Mouse (Mus musculus) left cerebral cortex, postnatal 10 days (tissue): Measurements from ENCODE around the gene Agtpbp1. TPM values are rescaled to one million over a fixed set of nuclear protein-coding genes. Genes with fewer than 3 reads are reported as not detected.
A peak's percentile ranks its signal among the peaks of the same experiment; 100 is the strongest.

Experiments
- DNase-seq, 2 experiments: peaks; one replicate each; pipeline ENCODE4 v3.0.0; 2021 to 2022; ENCODE audit warnings: low spot score in 2 of 2, mixed read lengths in 1 of 2; ENCODE audit errors: extremely low spot score in 1 of 2
- intact Hi-C: fragments of 180-260 bp; cut with DNase I; formaldehyde crosslinking; loops from one replicate; pipeline ENCODE4 v1.15.1; 2025
- total RNA-seq, 2 experiments: library from RNA; stranded (reverse); gene quantifications; 2 replicates each; pipeline ENCODE4 v1.2.3; 2021

The Agtpbp1 gene
- total RNA-seq, 2 experiments from 2014 or later = 390 to 408 TPM

GRCm38 (mm10) chr13:59587201-59587600, 2.2 kb upstream of the Agtpbp1 start:
- DNase-seq = no peak
- intact Hi-C loops = no loop called here

- intact Hi-C loops = loop anchor here (2.0 kb wide), 1 partner anchor 29 kb away; no protein-coding TSS in a partner anchor
- no peak for DNase-seq
These were observed 600 bp upstream of the Agtpbp1 start for GRCm38 (mm10) chr13:59585648-59586005.

- intact Hi-C loops = loop anchor here (2.0 kb wide), 1 partner anchor 28 kb away; no protein-coding TSS in a partner anchor
- peak in 1 of 2 experiments; percentile 61 for DNase-seq
These were observed 546 bp downstream of the Agtpbp1 start for GRCm38 (mm10) chr13:59584481-59584880.

GRCm38 (mm10) chr13:59580954-59581353, 4.1 kb downstream of the Agtpbp1 start:
- intact Hi-C loops = no loop called here

DNA sequence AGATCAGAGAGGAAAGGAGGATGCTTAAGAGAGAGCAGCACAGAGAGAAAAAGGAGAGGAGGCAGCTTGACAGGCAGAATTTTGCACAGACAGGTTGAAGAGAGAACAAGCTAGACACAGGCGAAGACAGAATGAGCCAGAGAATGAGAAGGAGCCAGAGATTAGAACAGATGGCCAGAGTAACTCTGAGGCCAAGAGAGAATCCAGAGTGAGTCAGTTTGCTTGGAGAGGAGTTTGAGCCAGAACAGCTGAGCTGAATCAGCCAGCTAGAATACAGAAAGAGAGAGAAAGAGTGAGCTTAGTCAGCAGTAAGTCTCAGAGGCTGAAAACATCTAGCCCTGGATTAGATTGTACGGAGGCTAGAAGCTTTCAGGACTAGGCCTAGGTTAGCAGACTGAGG, 12.5 kb downstream of the Agtpbp1 start:
- DNase-seq = peak in 1 of 2 experiments; percentile 49
- intact Hi-C loops = no loop called here

More at GRCm38 (mm10) chr13:59580954-59581353, 4.1 kb downstream of the Agtpbp1 start:
- DNase-seq = no peak

- DNase-seq = no peak
- intact Hi-C loops = no loop called here
These were observed 13.9 kb downstream of the Agtpbp1 start for GRCm38 (mm10) chr13:59571107-59571506.

DNA sequence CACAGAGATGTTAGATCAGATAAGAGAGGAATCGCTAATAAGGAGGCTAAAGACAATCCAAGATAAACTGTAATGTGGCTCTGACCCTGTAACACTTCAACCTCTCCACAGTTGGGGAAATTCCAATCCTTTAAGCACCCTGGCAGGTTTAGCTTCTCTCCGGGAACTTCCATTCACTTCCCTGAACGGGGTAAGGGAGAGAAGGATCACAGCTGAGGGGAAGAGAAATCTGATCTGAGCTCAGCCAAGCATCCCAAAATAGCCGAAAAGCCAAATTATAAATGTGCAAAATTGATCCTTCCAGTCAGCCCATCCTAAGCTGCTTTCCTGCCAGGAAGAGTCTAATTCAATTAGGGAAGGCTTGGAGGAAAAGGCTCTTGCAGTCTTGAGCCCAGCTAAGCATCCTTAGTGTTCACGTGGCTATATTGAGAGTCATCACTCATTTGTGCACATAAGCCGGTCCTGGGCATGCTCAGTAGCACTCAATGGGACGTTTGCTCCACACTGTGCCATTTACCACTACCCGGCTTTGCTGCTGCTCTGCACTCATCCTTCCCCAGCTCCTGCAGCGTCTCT, 19.0 kb downstream of the Agtpbp1 start:
- no peak for DNase-seq
- intact Hi-C loops = no loop called here

- intact Hi-C loops = no loop called here
- DNase-seq = no peak
These were observed 20.1 kb downstream of the Agtpbp1 start for GRCm38 (mm10) chr13:59564923-59565322.

DNA sequence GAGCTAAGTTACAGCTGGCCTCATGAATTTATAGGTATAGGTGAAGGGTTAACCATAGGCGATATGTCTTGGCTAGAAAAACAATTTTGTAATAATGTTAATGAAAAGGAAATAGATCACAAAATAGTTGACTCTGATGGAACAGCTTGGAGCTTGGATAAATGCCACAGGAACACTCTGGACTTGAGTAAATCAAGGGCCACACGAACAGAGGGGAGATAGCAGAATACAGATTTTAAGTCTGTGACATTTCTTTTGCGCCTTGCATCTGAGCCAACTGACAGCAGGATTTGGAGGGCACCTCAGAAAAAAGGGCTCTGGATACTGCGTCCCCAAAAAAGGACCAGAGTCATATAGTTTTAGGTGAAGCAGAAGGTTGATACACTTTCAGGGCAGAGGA, 20.5 kb downstream of the Agtpbp1 start:
- no peak for DNase-seq
- intact Hi-C loops = no loop called here

- intact Hi-C loops = no loop called here
- DNase-seq = no peak
These were observed 22.6 kb downstream of the Agtpbp1 start for GRCm38 (mm10) chr13:59562471-59562870.

GRCm38 (mm10) chr13:59558776-59559175, 26.3 kb downstream of the Agtpbp1 start:
- intact Hi-C loops = no loop called here
- no peak for DNase-seq

GRCm38 (mm10) chr13:59557185-59557985, 27.6 kb downstream of the Agtpbp1 start:
- peak; percentile 85 to 94 for DNase-seq
- intact Hi-C loops = loop anchor here (2.0 kb wide), 1 partner anchor 27 kb away; the partner anchor contains the start of genes Agtpbp1 and Naa35

DNA sequence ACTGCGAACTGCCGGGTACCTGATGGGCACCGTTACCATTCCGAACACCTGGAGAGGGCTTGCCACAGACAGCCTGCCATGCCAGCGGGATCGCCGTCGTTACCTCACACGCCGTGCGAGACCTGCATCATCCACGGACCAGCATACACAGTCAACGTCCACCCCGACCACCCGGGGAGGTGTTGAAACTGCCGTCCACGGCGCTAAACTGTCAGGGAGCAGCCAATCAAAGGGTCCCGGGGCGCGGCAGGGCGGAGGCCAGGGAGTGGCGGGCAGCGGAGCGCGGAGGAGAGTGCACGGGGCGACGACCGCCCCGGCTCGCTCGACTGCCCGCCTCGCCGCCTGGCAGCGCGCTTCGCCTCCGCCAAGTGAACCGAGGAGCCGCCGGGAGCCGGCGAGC, 28.4 kb downstream of the Agtpbp1 start:
- peak; percentile 25 to 79 for DNase-seq
- intact Hi-C loops = loop anchor here (2.0 kb wide), 1 partner anchor 28 kb away; the partner anchor contains the start of genes Agtpbp1 and Naa35

DNA sequence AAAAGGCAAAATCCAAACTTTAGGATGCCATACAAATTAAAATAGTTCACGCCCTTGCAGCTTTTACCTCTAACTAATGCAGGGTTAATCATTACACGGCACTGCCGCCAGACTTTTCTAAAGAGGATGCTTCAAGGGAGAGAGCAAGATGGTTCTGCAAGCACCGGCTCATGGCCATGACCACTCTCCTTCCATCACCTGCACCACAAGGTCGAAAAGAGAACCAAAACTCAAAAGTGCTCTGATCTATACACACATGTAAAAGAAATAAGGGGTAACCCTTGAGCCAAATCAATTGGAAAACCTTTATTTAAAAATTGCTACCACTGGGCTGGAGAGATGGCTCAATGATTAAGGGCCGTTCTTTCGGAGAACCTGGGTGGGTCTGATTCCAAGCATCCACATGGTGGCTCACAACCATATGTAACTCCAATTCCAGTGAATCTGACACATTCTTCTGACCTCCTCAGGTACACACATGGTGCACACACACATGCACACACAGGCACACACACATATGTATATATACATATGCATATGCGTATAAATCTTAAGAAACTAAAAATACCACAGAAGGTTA, 29.3 kb downstream of the Agtpbp1 start:
- DNase-seq = no peak
- intact Hi-C loops = loop anchor here (2.0 kb wide), 1 partner anchor 29 kb away; the partner anchor contains the start of genes Agtpbp1 and Naa35

DNA sequence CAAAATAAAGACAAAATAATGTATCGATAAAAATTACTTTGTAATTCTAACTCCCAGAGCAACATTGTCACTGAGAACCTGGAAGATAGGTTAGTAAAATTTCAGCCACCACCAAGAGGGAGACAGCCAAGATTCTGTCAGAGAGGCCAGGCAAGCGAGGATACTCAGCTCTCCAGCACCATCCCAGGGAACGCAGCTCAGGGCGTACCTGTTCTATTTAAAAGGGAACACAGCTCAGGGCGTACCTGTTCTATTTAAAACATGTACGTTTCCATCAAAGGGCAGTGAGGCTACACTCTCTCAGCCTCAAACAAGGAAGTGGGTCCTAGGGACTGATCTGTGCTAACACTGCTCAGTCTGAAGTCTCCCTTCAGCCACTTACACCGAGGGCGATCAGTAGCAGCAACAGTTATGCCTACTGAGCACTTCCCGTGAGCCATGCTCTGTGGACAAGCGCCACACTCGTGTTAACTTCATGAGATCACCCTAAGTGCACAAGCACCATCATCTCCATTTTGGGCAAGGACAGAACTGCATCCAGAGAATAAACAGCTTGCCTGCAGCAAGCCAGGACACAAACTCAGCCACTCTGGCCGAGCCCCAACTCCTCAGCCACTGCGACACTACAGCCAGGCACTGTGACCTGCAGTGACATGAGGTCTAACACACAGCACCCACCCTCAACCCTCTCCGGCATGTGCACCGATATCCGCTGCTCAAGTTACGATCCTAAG, 30.1 kb downstream of the Agtpbp1 start:
- intact Hi-C loops = no loop called here
- peak in 1 of 2 experiments; percentile 38 for DNase-seq

DNA sequence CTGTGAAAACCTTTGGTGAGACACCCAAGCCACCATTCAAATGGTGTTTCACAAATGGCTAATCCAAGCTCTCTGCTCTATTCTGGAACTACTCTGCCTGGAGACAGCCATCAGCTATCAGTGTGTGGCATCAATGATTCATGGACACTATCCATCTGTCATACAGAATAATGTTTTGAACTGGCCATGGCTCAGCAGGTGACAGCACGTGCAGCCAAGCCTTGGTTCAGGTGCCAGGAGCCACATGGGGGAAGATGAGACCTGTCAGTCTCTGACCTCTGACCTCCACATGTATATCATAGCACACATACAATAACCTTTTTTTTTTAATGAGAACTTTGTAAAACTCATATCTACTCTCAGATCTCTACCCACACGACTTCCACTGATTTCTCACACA, 32.3 kb downstream of the Agtpbp1 start:
- no peak for DNase-seq
- intact Hi-C loops = no loop called here

DNA sequence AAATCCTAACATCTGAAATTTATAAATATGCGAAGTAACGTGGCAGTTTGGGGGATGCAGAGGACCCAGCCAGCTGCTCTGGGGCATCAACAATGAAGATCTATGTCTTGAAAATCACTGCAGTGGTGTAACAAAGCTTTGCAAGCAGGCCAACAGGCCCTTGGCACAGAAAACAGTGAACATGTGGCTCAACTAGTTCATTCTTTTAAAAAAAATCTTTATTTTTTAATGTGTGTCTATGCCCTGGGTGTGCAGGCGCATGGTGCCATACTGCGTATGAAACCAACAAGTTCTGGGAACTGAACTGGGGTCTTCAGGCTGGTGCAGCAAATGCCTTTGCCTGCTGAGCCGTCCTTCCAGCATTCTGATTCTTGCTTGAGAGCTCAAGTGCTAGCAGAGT, 32.7 kb downstream of the Agtpbp1 start:
- DNase-seq = no peak
- intact Hi-C loops = no loop called here

GRCm38 (mm10) chr13:59549318-59549798, 35.7 kb downstream of the Agtpbp1 start:
- DNase-seq = no peak
- intact Hi-C loops = no loop called here

DNA sequence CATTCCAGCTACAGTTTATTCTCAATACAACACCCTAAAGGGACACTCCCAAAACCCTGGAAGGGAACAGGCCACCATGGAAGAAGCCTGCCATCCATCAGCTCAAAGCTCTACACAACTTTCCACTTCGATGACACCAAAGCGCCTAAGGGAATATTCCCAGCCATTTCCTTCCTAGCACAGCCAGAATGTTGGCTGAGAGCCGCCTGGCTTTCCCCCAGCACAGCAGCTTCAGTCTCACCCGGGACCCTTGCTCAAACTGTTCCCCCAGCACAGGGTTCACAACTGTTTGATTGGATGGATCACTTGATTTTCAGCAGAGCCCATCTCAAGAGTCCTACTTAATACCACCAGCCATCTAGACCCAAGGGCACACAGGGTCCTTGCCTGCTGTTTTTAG, 37.3 kb downstream of the Agtpbp1 start:
- intact Hi-C loops = no loop called here
- no peak for DNase-seq
